Mouse (Mus musculus): ENCODE data around the gene Necap2.

The Necap2 gene

GRCm38 (mm10) chr4:141033606-141034549 is 44.3 kb downstream of the Necap2 start:
- no peak for DNase-seq (ENCODE audit: low read depth, low spot score)

GRCm38 (mm10) chr4:141031733-141032132 is 46.4 kb downstream of the Necap2 start:
- no peak for DNase-seq (ENCODE audit: low read depth, low spot score)

- DNase-seq (ENCODE audit: low read depth, low spot score) = no peak
These were observed 47.5 kb downstream of the Necap2 start for GRCm38 (mm10) chr4:141030541-141031206.

DNA sequence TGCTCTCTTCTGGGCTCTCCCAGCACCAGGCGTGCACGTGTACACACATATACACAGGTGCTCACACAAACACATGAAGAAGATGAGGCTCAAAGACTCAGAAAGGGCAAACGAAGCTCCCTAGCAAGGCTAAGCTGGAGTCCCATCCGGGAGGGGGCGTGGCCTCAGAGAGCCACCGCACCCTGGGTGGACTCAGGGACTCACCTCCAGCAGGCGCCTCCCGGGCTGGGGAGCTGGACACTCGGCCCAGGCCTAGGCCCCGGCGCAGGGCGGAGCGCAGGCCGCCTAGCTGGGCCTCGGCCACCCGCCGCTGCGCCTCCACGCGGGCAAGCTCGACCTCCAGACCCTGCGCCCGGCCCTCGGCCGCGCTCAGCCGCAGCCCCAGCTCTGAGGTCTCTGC is 53.2 kb downstream of the Necap2 start:
- no peak for DNase-seq (ENCODE audit: low read depth, low spot score)

DNA sequence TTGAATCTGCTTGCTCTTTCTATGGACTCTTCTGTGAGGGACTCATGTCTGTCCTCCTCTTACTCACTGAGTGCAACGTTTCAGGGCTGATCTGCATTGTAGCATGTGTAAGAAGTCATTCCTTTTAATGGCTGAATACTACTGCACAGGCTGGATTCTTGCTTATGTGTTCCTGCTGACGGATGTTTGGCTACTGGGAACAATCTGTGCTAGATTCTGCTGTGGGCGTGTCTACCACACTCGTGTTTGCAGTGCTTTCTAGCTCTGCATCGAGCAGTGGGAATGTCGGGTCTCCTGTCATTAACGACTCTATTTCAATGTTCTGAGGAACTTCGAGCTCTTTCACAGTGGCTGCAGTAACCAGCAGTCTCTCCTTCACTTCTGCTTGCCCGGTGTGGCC is 54.1 kb downstream of the Necap2 start:
- DNase-seq (ENCODE audit: low read depth, low spot score) = no peak

DNA sequence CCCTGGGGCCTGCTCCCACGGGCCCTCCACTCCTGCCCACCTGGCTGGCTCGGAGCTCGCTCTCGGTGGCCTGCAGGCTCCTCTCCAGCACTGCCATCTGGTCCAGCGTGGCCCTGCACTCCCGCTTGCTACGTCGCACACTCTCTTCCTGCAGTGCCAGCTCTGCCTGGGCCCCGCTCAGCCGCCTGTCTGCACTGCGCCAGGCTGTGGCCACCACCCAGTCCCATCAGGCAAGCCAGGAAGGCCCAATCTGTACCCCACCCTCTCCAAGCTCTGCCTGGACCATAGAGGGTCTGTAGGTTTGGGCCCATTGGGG is 56.6 kb downstream of the Necap2 start:
- DNase-seq (ENCODE audit: low read depth, low spot score) = no peak

DNA sequence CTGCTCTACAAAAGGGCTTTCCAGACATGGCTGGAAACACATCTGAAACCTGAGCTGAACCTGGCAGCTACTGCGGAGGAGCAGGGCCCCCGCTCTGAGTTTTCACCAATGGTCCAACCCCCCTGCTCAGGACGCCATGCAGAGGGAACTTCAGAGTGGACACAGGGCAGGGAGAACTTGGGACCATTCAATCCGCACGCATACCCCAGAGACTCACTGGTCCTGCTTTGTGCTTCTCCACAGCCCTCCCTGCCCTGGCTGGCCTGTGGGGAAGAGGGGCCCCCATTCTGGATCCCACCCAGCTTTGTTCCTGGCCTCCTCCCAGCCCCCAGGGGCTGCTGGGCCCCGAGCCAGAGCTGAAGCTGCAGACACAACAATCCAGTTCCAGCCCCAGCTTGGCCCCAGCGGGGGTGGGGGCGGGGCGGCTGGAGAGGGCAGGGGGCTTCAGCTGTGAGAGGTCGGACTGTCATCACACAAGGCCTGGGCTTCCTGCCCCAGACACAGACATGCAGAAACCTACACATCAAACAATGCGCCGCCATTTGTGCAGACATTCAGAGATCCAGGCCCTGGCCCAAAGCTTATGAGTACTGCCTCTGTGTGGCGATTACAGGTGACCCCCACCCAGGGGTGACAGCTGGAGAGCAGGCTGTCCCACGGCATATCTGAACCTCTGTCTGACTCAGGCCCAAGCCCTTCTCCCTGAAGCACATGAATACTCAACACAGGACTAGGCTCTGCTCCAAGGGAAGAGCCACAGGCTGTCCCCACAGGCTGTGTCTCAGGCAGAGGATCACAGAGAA is 57.1 kb downstream of the Necap2 start:
- DNase-seq (ENCODE audit: low read depth, low spot score) = peak; percentile 58

GRCm38 (mm10) chr4:141020220-141020619 is 57.9 kb downstream of the Necap2 start:
- no peak for DNase-seq (ENCODE audit: low read depth, low spot score)

GRCm38 (mm10) chr4:141017657-141018436 is 60.3 kb downstream of the Necap2 start:
- DNase-seq (ENCODE audit: low read depth, low spot score) = no peak
